Mouse (Mus musculus): Measurements from ENCODE around the gene Prrg2. TPM values are rescaled to one million over a fixed set of nuclear protein-coding genes. Genes with fewer than 3 reads are reported as not detected.
A peak's percentile ranks its signal among the peaks of the same experiment; 100 is the strongest.

The Prrg2 gene
- total RNA-seq, 1 experiment, result 11.4 TPM

GRCm38 (mm10) chr7:45019031-45019571 is 43.4 kb downstream of the Prrg2 start:
- H3K27ac ChIP-seq (ENCODE audit: insufficient read depth, low read depth, low read length, poor library complexity, severe bottlenecking), result no peak overlapping the region
- no peak for DNase-seq (ENCODE audit: low read depth, low spot score)
- peak overlapping the region in 1 of 2 experiments; percentile 25; a peak in 2 of 4 replicates for H3K4me3 ChIP-seq (ENCODE audit: insufficient read depth in 1 of 2, low read depth in 1 of 2, low read length in 2 of 2, poor library complexity in 1 of 2, severe bottlenecking in 1 of 2)
- 0 out of 2 replicates have a peak overlapping the region, but pooled peaks have one; percentile 14 for H3K9ac ChIP-seq (ENCODE audit: insufficient read depth, low read depth, low read length, poor library complexity, severe bottlenecking)
- H3K4me1 ChIP-seq (ENCODE audit: control insufficient read depth in 2 of 2, insufficient read depth in 2 of 2, low read length in 2 of 2, poor library complexity in 1 of 2), result peaks cover 3 to 15% of the 10 kb centered on the region in 2 experiments; a peak in 3 of 4 replicates
- H3K9me3 ChIP-seq (ENCODE audit: control insufficient read depth, insufficient read depth, low read depth, low read length), result no peaks in the 10 kb centered on the region
- H3K36me3 ChIP-seq (ENCODE audit: control insufficient read depth, insufficient read depth, low read length, poor library complexity, severe bottlenecking), result no peaks in the 10 kb centered on the region
- no peak for TF ChIP-seq HCFC1 (IDR thresholded peaks at IDR 0.05; ENCODE audit: borderline replicate concordance, insufficient read depth, low read length)
- no peak for TF ChIP-seq MAFK (IDR thresholded peaks at IDR 0.05; ENCODE audit: insufficient read depth, low read depth, low read length)
- no peak for TF ChIP-seq ZNF384 (IDR thresholded peaks at IDR 0.05; ENCODE audit: low read depth, low read length)
- TF ChIP-seq CHD2 (IDR thresholded peaks at IDR 0.05; ENCODE audit: low read depth, low read length), result no peak
- TF ChIP-seq ZC3H11A (IDR thresholded peaks at IDR 0.05; ENCODE audit: borderline replicate concordance, low read depth, low read length), result no peak
- in situ Hi-C loops (cut with MboI; ENCODE audit: low sequenced_read_pairs in 2 of 2, unreplicated experiment in 2 of 2), result no loop called here

- H3K4me3 ChIP-seq (ENCODE audit: insufficient read depth in 1 of 2, low read depth in 1 of 2, low read length in 2 of 2, poor library complexity in 1 of 2, severe bottlenecking in 1 of 2), result peak within 1 kb of the TSS; percentile 64 to 79
- peaks cover 3 to 15% of the 10 kb centered on the region in 2 experiments; a peak in 3 of 4 replicates for H3K4me1 ChIP-seq (ENCODE audit: control insufficient read depth in 2 of 2, insufficient read depth in 2 of 2, low read length in 2 of 2, poor library complexity in 1 of 2)
- in situ Hi-C loops (cut with MboI; ENCODE audit: low sequenced_read_pairs in 2 of 2, unreplicated experiment in 2 of 2), result no loop called here
- peak within 1 kb of the TSS; percentile 64 for H3K9ac ChIP-seq (ENCODE audit: insufficient read depth, low read depth, low read length, poor library complexity, severe bottlenecking)
- peaks cover 13% of the 10 kb centered on the region for H3K36me3 ChIP-seq (ENCODE audit: control insufficient read depth, insufficient read depth, low read length, poor library complexity, severe bottlenecking)
- DNase-seq (ENCODE audit: low read depth, low spot score), result peak; percentile 99
- no peaks in the 10 kb centered on the region for H3K9me3 ChIP-seq (ENCODE audit: control insufficient read depth, insufficient read depth, low read depth, low read length)
- no peak for TF ChIP-seq CHD2 (IDR thresholded peaks at IDR 0.05; ENCODE audit: low read depth, low read length)
- TF ChIP-seq ZNF384 (IDR thresholded peaks at IDR 0.05; ENCODE audit: low read depth, low read length), result no peak
- TF ChIP-seq HCFC1 (IDR thresholded peaks at IDR 0.05; ENCODE audit: borderline replicate concordance, insufficient read depth, low read length), result no peak
- TF ChIP-seq ZC3H11A (IDR thresholded peaks at IDR 0.05; ENCODE audit: borderline replicate concordance, low read depth, low read length), result no peak
- no peak for TF ChIP-seq MAFK (IDR thresholded peaks at IDR 0.05; ENCODE audit: insufficient read depth, low read depth, low read length)
- no peak within 1 kb of the TSS for H3K27ac ChIP-seq (ENCODE audit: insufficient read depth, low read depth, low read length, poor library complexity, severe bottlenecking)
Measured at GRCm38 (mm10) chr7:45017242-45018061, 45.0 kb downstream of the Prrg2 start, which contains the start of gene Rras. Gene Rras (plus strand): TSS chr7:45017961.

- Histone ChIP-seq H3K27ac (ENCODE audit: insufficient read depth, low read depth, low read length, poor library complexity, severe bottlenecking) (no peak overlapping the region), H3K4me1 (ENCODE audit: control insufficient read depth in 2 of 2, insufficient read depth in 2 of 2, low read length in 2 of 2, poor library complexity in 1 of 2) (peaks cover 3 to 15% of the 10 kb centered on the region in 2 experiments; a peak in 3 of 4 replicates), H3K36me3 (ENCODE audit: control insufficient read depth, insufficient read depth, low read length, poor library complexity, severe bottlenecking) (peaks cover 20% of the 10 kb centered on the region), H3K9ac (ENCODE audit: insufficient read depth, low read depth, low read length, poor library complexity, severe bottlenecking) (peak overlapping the region; percentile 46), H3K9me3 (ENCODE audit: control insufficient read depth, insufficient read depth, low read depth, low read length) (no peaks in the 10 kb centered on the region), H3K4me3 (ENCODE audit: insufficient read depth in 1 of 2, low read depth in 1 of 2, low read length in 2 of 2, poor library complexity in 1 of 2, severe bottlenecking in 1 of 2) (peak overlapping the region; percentile 59 to 79)
- in situ Hi-C loops (cut with MboI; ENCODE audit: low sequenced_read_pairs in 2 of 2, unreplicated experiment in 2 of 2), result no loop called here
- no peak for DNase-seq (ENCODE audit: low read depth, low spot score)
- TF ChIP-seq ZNF384 (IDR thresholded peaks at IDR 0.05; ENCODE audit: low read depth, low read length) (no peak), CHD2 (IDR thresholded peaks at IDR 0.05; ENCODE audit: low read depth, low read length) (no peak), ZC3H11A (IDR thresholded peaks at IDR 0.05; ENCODE audit: borderline replicate concordance, low read depth, low read length) (no peak), HCFC1 (IDR thresholded peaks at IDR 0.05; ENCODE audit: borderline replicate concordance, insufficient read depth, low read length) (no peak), MAFK (IDR thresholded peaks at IDR 0.05; ENCODE audit: insufficient read depth, low read depth, low read length) (no peak)
Measured at GRCm38 (mm10) chr7:45016761-45017160, 45.7 kb downstream of the Prrg2 start.

GRCm38 (mm10) chr7:45015957-45016612 is 46.4 kb downstream of the Prrg2 start, which contains the start of gene Scaf1:
Gene Scaf1 (minus strand): TSS chr7:45016363.
- Histone ChIP-seq H3K36me3 (ENCODE audit: control insufficient read depth, insufficient read depth, low read length, poor library complexity, severe bottlenecking) (peaks cover 26% of the 10 kb centered on the region), H3K9me3 (ENCODE audit: control insufficient read depth, insufficient read depth, low read depth, low read length) (no peaks in the 10 kb centered on the region), H3K4me1 (ENCODE audit: control insufficient read depth in 2 of 2, insufficient read depth in 2 of 2, low read length in 2 of 2, poor library complexity in 1 of 2) (peaks cover 3 to 15% of the 10 kb centered on the region in 2 experiments; a peak in 3 of 4 replicates), H3K9ac (ENCODE audit: insufficient read depth, low read depth, low read length, poor library complexity, severe bottlenecking) (peak within 1 kb of the TSS; percentile 92), H3K27ac (ENCODE audit: insufficient read depth, low read depth, low read length, poor library complexity, severe bottlenecking) (peak within 1 kb of the TSS; percentile 69), H3K4me3 (ENCODE audit: insufficient read depth in 1 of 2, low read depth in 1 of 2, low read length in 2 of 2, poor library complexity in 1 of 2, severe bottlenecking in 1 of 2) (peak within 1 kb of the TSS; percentile 93 to 96)
- in situ Hi-C loops (cut with MboI; ENCODE audit: low sequenced_read_pairs in 2 of 2, unreplicated experiment in 2 of 2), result no loop called here
- TF ChIP-seq MAFK (IDR thresholded peaks at IDR 0.05; ENCODE audit: insufficient read depth, low read depth, low read length) (no peak), HCFC1 (IDR thresholded peaks at IDR 0.05; ENCODE audit: borderline replicate concordance, insufficient read depth, low read length) (peak; percentile 97)
- DNase-seq (ENCODE audit: low read depth, low spot score), result peak; percentile 99
